Mouse (Mus musculus): ENCODE data around the gene Fbxl12. TPM values are rescaled to one million over a fixed set of nuclear protein-coding genes. Genes with fewer than 3 reads are reported as not detected.

Fbxl12 gene
- total RNA-seq, 1 experiment = 13.0 TPM

GRCm38 (mm10) chr9:20601270-20601669 lies 43.3 kb downstream of the Fbxl12 start:
- Histone ChIP-seq H3K9me3 (ENCODE audit: control insufficient read depth, insufficient read depth, low read depth, low read length) (no peaks in the 10 kb centered on the region), H3K4me3 (ENCODE audit: insufficient read depth in 1 of 2, low read depth in 1 of 2, low read length in 2 of 2, poor library complexity in 1 of 2, severe bottlenecking in 1 of 2) (no peak overlapping the region), H3K4me1 (ENCODE audit: control insufficient read depth in 2 of 2, insufficient read depth in 2 of 2, low read length in 2 of 2, poor library complexity in 1 of 2) (peaks cover 0 to 4% of the 10 kb centered on the region in 2 experiments; a peak in 1 of 4 replicates), H3K36me3 (ENCODE audit: control insufficient read depth, insufficient read depth, low read length, poor library complexity, severe bottlenecking) (no peaks in the 10 kb centered on the region; the same call in 1 of the 2 replicates), H3K27ac (ENCODE audit: insufficient read depth, low read depth, low read length, poor library complexity, severe bottlenecking) (no peak overlapping the region), H3K9ac (ENCODE audit: insufficient read depth, low read depth, low read length, poor library complexity, severe bottlenecking) (no peak overlapping the region)
- TF ChIP-seq ZC3H11A (IDR thresholded peaks at IDR 0.05; ENCODE audit: borderline replicate concordance, low read depth, low read length) (no peak), CHD2 (IDR thresholded peaks at IDR 0.05; ENCODE audit: low read depth, low read length) (no peak), MAFK (IDR thresholded peaks at IDR 0.05; ENCODE audit: insufficient read depth, low read depth, low read length) (no peak), ZNF384 (IDR thresholded peaks at IDR 0.05; ENCODE audit: low read depth, low read length) (no peak)
- in situ Hi-C loops (cut with MboI; ENCODE audit: low sequenced_read_pairs in 2 of 2, unreplicated experiment in 2 of 2) = no loop called here
- no peak for DNase-seq (ENCODE audit: low read depth, low spot score)

- Histone ChIP-seq H3K36me3 (ENCODE audit: control insufficient read depth, insufficient read depth, low read length, poor library complexity, severe bottlenecking) (no peaks in the 10 kb centered on the region), H3K9me3 (ENCODE audit: control insufficient read depth, insufficient read depth, low read depth, low read length) (no peaks in the 10 kb centered on the region), H3K4me1 (ENCODE audit: control insufficient read depth in 2 of 2, insufficient read depth in 2 of 2, low read length in 2 of 2, poor library complexity in 1 of 2) (peaks cover 0 to 2% of the 10 kb centered on the region in 2 experiments; a peak in 1 of 4 replicates), H3K27ac (ENCODE audit: insufficient read depth, low read depth, low read length, poor library complexity, severe bottlenecking) (no peak within 1 kb of the TSS; the same call in 1 of the 2 replicates), H3K9ac (ENCODE audit: insufficient read depth, low read depth, low read length, poor library complexity, severe bottlenecking) (peak within 1 kb of the TSS; percentile 77), H3K4me3 (ENCODE audit: insufficient read depth in 1 of 2, low read depth in 1 of 2, low read length in 2 of 2, poor library complexity in 1 of 2, severe bottlenecking in 1 of 2) (peak within 1 kb of the TSS; percentile 70)
- no peak for TF ChIP-seq CHD2 (IDR thresholded peaks at IDR 0.05; ENCODE audit: low read depth, low read length)
- TF ChIP-seq HCFC1 (IDR thresholded peaks at IDR 0.05; ENCODE audit: borderline replicate concordance, insufficient read depth, low read length) = peak; percentile 79
- in situ Hi-C loops (cut with MboI; ENCODE audit: low sequenced_read_pairs in 2 of 2, unreplicated experiment in 2 of 2) = no loop called here
- peak; percentile 92 for DNase-seq (ENCODE audit: low read depth, low spot score)
Observed at GRCm38 (mm10) chr9:20581175-20581634, 63.4 kb downstream of the Fbxl12 start, which contains the start of gene Zfp846. TSS of gene Zfp846 (plus strand) at chr9:20581291.

- no peak overlapping the region for H3K27ac ChIP-seq (ENCODE audit: insufficient read depth, low read depth, low read length, poor library complexity, severe bottlenecking)
- in situ Hi-C loops (cut with MboI; ENCODE audit: low sequenced_read_pairs in 2 of 2, unreplicated experiment in 2 of 2) = no loop called here
Observed at GRCm38 (mm10) chr9:20576591-20576990, 68.0 kb downstream of the Fbxl12 start.

GRCm38 (mm10) chr9:20571060-20571459 lies 73.5 kb downstream of the Fbxl12 start:
- no peaks in the 10 kb centered on the region for H3K36me3 ChIP-seq (ENCODE audit: control insufficient read depth, insufficient read depth, low read length, poor library complexity, severe bottlenecking)
- in situ Hi-C loops (cut with MboI; ENCODE audit: low sequenced_read_pairs in 2 of 2, unreplicated experiment in 2 of 2) = no loop called here

More at GRCm38 (mm10) chr9:20576591-20576990, 68.0 kb downstream of the Fbxl12 start:
- H3K4me3 ChIP-seq (ENCODE audit: insufficient read depth in 1 of 2, low read depth in 1 of 2, low read length in 2 of 2, poor library complexity in 1 of 2, severe bottlenecking in 1 of 2) = no peak overlapping the region
- no peaks in the 10 kb centered on the region for H3K9me3 ChIP-seq (ENCODE audit: control insufficient read depth, insufficient read depth, low read depth, low read length)
- no peak overlapping the region for H3K9ac ChIP-seq (ENCODE audit: insufficient read depth, low read depth, low read length, poor library complexity, severe bottlenecking)
- no peaks in the 10 kb centered on the region for H3K4me1 ChIP-seq (ENCODE audit: control insufficient read depth in 2 of 2, insufficient read depth in 2 of 2, low read length in 2 of 2, poor library complexity in 1 of 2)
- TF ChIP-seq CHD2 (IDR thresholded peaks at IDR 0.05; ENCODE audit: low read depth, low read length) = no peak
- TF ChIP-seq HCFC1 (IDR thresholded peaks at IDR 0.05; ENCODE audit: borderline replicate concordance, insufficient read depth, low read length) = no peak
- no peak for TF ChIP-seq ZC3H11A (IDR thresholded peaks at IDR 0.05; ENCODE audit: borderline replicate concordance, low read depth, low read length)
- no peak for TF ChIP-seq ZNF384 (IDR thresholded peaks at IDR 0.05; ENCODE audit: low read depth, low read length)
- TF ChIP-seq MAFK (IDR thresholded peaks at IDR 0.05; ENCODE audit: insufficient read depth, low read depth, low read length) = no peak
- DNase-seq (ENCODE audit: low read depth, low spot score) = no peak
- H3K36me3 ChIP-seq (ENCODE audit: control insufficient read depth, insufficient read depth, low read length, poor library complexity, severe bottlenecking) = no peaks in the 10 kb centered on the region

More at GRCm38 (mm10) chr9:20571060-20571459, 73.5 kb downstream of the Fbxl12 start:
- H3K4me3 ChIP-seq (ENCODE audit: insufficient read depth in 1 of 2, low read depth in 1 of 2, low read length in 2 of 2, poor library complexity in 1 of 2, severe bottlenecking in 1 of 2) = no peak overlapping the region
- no peak overlapping the region for H3K27ac ChIP-seq (ENCODE audit: insufficient read depth, low read depth, low read length, poor library complexity, severe bottlenecking)
- H3K9ac ChIP-seq (ENCODE audit: insufficient read depth, low read depth, low read length, poor library complexity, severe bottlenecking) = no peak overlapping the region
- no peak for DNase-seq (ENCODE audit: low read depth, low spot score)
- no peaks in the 10 kb centered on the region for H3K9me3 ChIP-seq (ENCODE audit: control insufficient read depth, insufficient read depth, low read depth, low read length)
- peaks cover 2 to 4% of the 10 kb centered on the region in 2 experiments; a peak in 1 of 4 replicates for H3K4me1 ChIP-seq (ENCODE audit: control insufficient read depth in 2 of 2, insufficient read depth in 2 of 2, low read length in 2 of 2, poor library complexity in 1 of 2)
- TF ChIP-seq ZC3H11A (IDR thresholded peaks at IDR 0.05; ENCODE audit: borderline replicate concordance, low read depth, low read length) (no peak), CHD2 (IDR thresholded peaks at IDR 0.05; ENCODE audit: low read depth, low read length) (no peak), HCFC1 (IDR thresholded peaks at IDR 0.05; ENCODE audit: borderline replicate concordance, insufficient read depth, low read length) (no peak), ZNF384 (IDR thresholded peaks at IDR 0.05; ENCODE audit: low read depth, low read length) (no peak), MAFK (IDR thresholded peaks at IDR 0.05; ENCODE audit: insufficient read depth, low read depth, low read length) (no peak)

Other genes starting within 250 kb of the Fbxl12 start
- gene Zfp26, start 184.6 kb downstream of the Fbxl12 start, total RNA-seq (2012; rRNA removed) = 18.3 and 19.9 TPM in 2 replicates
- 9.1 and 10.9 TPM in 2 replicates for gene Zfp426, start 152.0 kb downstream of the Fbxl12 start, total RNA-seq (2012; rRNA removed)
- gene Zfp266, start 123.3 kb downstream of the Fbxl12 start, total RNA-seq (2012; rRNA removed) = 48.0 and 53.0 TPM in 2 replicates
- gene Zfp846, start 63.5 kb downstream of the Fbxl12 start, total RNA-seq (2012; rRNA removed) = 8.3 and 9.0 TPM in 2 replicates
- 185 and 224 TPM in 2 replicates for gene Ubl5, start 1.9 kb downstream of the Fbxl12 start, total RNA-seq (2012; rRNA removed)
- 58.6 and 66.6 TPM in 2 replicates for gene Pin1, start 7.3 kb upstream of the Fbxl12 start, total RNA-seq (2012; rRNA removed)
- gene Olfm2, start 101.6 kb upstream of the Fbxl12 start, total RNA-seq (2012; rRNA removed) = 2.2 and 2.9 TPM in 2 replicates
- gene Col5a3, start 170.3 kb upstream of the Fbxl12 start, total RNA-seq (2012; rRNA removed) = 2.3 TPM in 2 replicates
- not detected in 2 replicates for gene Rdh8, start 173.7 kb upstream of the Fbxl12 start, total RNA-seq (2012; rRNA removed)
- 8.3 and 16.5 TPM in 2 replicates for gene A230050P20Rik, start 223.9 kb upstream of the Fbxl12 start, total RNA-seq (2012; rRNA removed)
- gene Angptl6, start 235.0 kb upstream of the Fbxl12 start, total RNA-seq (2012; rRNA removed) = 4.1 and 4.4 TPM in 2 replicates
- gene Ppan, start 243.4 kb upstream of the Fbxl12 start, total RNA-seq (2012; rRNA removed) = 179 and 287 TPM in 2 replicates

All from ES-E14 (cell line).